Mouse (Mus musculus) midbrain, embryonic 10.5 days (tissue): ENCODE data around the gene Ccr4. TPM values are rescaled to one million over a fixed set of nuclear protein-coding genes. Genes with fewer than 3 reads are reported as not detected.
A peak's percentile ranks its signal among the peaks of the same experiment; 100 is the strongest.

ENCODE experiments used
- DNase-seq: peaks from one replicate; pipeline ENCODE4 v3.0.0-alpha.2; 2017; ENCODE audit warnings: low spot score
- H3K27ac ChIP-seq: fragments of 300-500 bp; sonication (generic); replicated peaks from 2 replicates; pipeline ENCODE4 v1.5.1; 2016; ENCODE audit warnings: mild to moderate bottlenecking
- H3K27me3 ChIP-seq: fragments of 300-500 bp; sonication (generic); 2 replicates; pipeline ENCODE4 v1.6.1; 2016; ENCODE audit warnings: low read depth, mild to moderate bottlenecking; ENCODE audit not compliant: poor library complexity, severe bottlenecking
- H3K36me3 ChIP-seq: fragments of 300-500 bp; sonication (generic); 2 replicates; pipeline ENCODE4 v1.6.1; 2016; ENCODE audit warnings: mild to moderate bottlenecking, moderate library complexity
- H3K4me1 ChIP-seq: fragments of 300-500 bp; sonication (generic); 2 replicates; pipeline ENCODE4 v1.6.1; 2016
- H3K4me3 ChIP-seq: fragments of 300-500 bp; sonication (generic); 2 replicates; pipeline ENCODE4 v1.5.1; 2016; ENCODE audit warnings: mild to moderate bottlenecking, moderate library complexity
- H3K9me3 ChIP-seq: fragments of 300-500 bp; sonication (generic); replicated peaks from 2 replicates; pipeline ENCODE4 v1.6.1; 2016; ENCODE audit warnings: mild to moderate bottlenecking
- WGBS: fragments of 180-500 bp; shearing (Covaris S2); methylation state at CpG from one replicate; pipeline ENCODE4 v1.1.7; 2016; 5-methylcytosine and 5-hydroxymethylcytosine counted together
- polyA plus RNA-seq: library from polyadenylated mRNA; unstranded; fragments of >200 nt; fragmentation: Nextera tagmentation; extraction: Ambion mirVana; gene quantifications from 2 replicates; pipeline ENCODE4 v1.2.1, GENCODE M21; 2016

Gene Ccr4
- polyA plus RNA-seq, result not detected in 2 replicates

DNA sequence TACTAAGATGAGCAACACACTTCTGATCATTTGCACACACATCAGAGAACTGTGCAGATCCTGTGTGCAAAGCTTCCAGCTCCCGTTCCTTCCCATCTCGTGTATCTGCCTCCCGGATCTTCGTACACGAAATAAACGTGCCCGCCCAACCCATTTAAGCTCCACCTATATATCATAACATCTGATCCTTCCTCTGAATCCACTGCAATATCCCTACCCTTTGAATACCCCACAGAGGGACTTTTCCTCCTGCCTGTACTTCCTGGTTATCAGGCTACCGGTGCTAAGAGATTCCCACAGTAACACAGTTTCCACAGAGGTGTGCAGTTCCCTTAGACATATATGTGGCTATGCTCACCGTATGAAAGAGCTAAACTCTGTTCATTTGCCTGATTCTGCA lies at the start of gene Ccr4:
Ccr4 (minus strand) TSS at position 101 of the 400 bp plus-strand sequence.
- Histone ChIP-seq H3K27me3 (no peaks in the 10 kb centered on the region), H3K4me1 (no peaks in the 10 kb centered on the region), H3K4me3 (no peak within 1 kb of the TSS), H3K9me3 (peaks cover 16% of the 10 kb centered on the region), H3K27ac (no peak within 1 kb of the TSS), H3K36me3 (peaks cover 49% of the 10 kb centered on the region)
- no peak for DNase-seq
- WGBS, result 92% methylated on average over 9 of the region's 9 CpGs

DNA sequence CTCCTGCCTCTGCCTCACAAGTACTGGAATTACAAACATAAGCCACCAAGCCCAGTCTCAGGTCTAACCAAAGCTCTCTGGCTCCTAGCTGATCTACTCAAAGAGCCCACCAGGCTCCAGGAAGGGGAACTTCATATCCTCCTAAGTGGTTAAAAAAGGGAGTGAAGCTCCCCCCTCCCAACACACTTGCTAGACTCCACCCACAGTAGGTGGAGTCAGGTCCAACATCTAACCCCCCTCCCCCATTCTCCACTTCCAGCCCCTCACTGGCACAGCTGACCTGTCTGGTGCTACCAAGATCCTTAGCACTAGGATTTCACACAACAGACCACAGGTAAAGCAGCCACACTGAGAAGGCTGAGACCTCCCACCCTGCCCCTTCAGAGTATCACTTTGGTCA lies 49.1 kb upstream of the Ccr4 start:
- Histone ChIP-seq H3K27ac (no peak overlapping the region), H3K36me3 (peaks cover 25% of the 10 kb centered on the region), H3K9me3 (no peaks in the 10 kb centered on the region), H3K4me3 (no peak overlapping the region), H3K4me1 (peaks cover 79% of the 10 kb centered on the region), H3K27me3 (no peaks in the 10 kb centered on the region)
- no peak for DNase-seq

DNA sequence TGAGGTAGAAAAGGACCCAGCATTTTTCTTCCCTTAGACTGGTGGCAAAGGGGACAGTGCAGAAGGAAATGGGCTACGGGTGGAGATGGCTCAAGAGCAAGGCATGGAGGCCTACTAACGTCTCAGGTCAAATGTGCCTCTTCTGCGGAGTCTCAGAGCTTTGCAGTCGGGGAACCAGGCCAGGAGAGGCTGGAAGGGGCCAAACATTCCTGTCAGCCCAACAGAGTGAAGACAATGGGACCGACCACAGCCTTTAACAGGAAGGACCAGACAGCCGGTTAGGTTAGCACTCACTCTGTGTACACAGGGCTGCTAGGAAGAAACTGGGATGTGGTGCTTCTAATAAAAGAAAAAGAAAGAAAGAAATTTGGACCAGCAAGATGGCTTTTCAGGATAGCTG lies 45.3 kb upstream of the Ccr4 start:
- 8% methylated on average over 6 of the region's 6 CpGs for WGBS
- no peaks in the 10 kb centered on the region for H3K9me3 ChIP-seq
- peaks cover 80% of the 10 kb centered on the region for H3K4me1 ChIP-seq
- no peak for DNase-seq
- H3K27me3 ChIP-seq, result no peaks in the 10 kb centered on the region
- peaks cover 19% of the 10 kb centered on the region for H3K36me3 ChIP-seq
- H3K27ac ChIP-seq, result peak overlapping the region; percentile 79
- H3K4me3 ChIP-seq, result no peak overlapping the region

DNA sequence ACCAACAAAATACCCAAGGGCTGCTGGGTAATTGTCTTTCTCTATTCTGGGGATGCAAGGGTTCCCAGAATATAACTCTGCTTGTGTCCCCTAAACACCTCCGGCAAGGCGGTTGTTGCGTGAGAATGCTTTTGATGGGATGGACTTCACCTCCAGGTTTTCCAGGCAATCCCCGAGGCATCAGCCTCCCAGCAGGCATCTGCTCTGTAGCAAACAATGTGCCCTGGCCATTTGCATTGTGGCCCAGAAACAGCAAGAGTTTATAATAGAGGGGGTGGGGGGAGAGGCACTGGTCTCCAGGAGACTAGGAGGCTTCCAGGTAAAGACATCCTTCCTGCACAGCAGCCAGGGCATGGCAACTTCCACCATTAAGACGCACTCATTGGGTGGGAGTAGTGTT lies 44.4 kb upstream of the Ccr4 start:
- peak; percentile 66 for DNase-seq
- H3K9me3 ChIP-seq, result no peaks in the 10 kb centered on the region
- peaks cover 80% of the 10 kb centered on the region for H3K4me1 ChIP-seq
- 13% methylated on average over 5 of the region's 5 CpGs for WGBS
- peaks cover 14% of the 10 kb centered on the region for H3K36me3 ChIP-seq
- no peaks in the 10 kb centered on the region for H3K27me3 ChIP-seq
- H3K4me3 ChIP-seq, result peak overlapping the region; percentile 18
- peak overlapping the region; percentile 79 for H3K27ac ChIP-seq

DNA sequence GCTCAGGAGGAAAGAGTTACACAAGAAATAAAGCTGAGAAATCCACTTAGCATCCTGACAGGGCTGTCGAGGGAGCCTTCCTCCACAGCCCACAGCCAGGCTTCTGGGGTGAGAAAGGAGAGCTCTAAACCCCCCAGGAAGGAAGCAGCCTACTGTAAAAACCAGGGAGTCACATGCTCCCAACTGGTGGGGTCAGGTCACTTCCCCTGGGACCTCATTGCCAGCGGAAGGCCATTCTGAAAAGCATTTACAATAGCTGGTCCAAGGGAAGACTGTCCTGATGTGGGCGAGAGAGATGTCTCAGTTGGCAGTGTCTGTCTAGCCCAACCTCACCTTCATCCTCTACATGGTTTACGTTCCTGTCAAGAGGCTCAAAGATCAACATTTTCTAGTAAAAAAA lies 43.8 kb upstream of the Ccr4 start:
- 28% methylated on average over 4 of the region's 4 CpGs for WGBS
- Histone ChIP-seq H3K27ac (peak overlapping the region; percentile 79), H3K36me3 (peaks cover 14% of the 10 kb centered on the region), H3K27me3 (no peaks in the 10 kb centered on the region), H3K4me3 (peak overlapping the region; percentile 18; the same call in 1 of the 2 replicates), H3K9me3 (no peaks in the 10 kb centered on the region), H3K4me1 (peaks cover 81% of the 10 kb centered on the region)
- DNase-seq, result no peak

DNA sequence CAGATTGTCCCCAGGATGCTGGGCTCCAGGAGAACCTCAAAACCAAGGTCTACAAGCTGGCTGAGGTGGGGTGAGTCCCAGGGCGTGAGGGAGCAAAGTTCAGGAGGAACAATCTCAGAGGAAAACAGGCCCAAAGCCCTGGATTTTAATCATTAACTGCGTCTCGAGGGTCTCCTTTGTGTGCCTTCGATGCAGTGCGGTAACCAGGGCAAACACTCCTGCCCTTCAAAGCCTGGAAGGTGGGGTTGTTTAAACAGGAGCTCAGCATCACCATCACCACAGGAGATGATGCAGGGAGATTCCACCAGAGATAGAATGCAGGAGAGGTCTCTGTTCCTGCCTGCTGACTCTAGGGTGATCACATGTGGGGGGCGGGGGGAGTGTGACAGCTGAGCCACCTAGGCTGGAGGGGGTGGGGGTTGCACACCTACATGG lies 42.9 kb upstream of the Ccr4 start:
- DNase-seq, result no peak
- Histone ChIP-seq H3K4me1 (peaks cover 88% of the 10 kb centered on the region), H3K27ac (peak overlapping the region; percentile 79), H3K4me3 (0 out of 2 replicates have a peak overlapping the region, but pooled peaks have one; percentile 9), H3K36me3 (peaks cover 11% of the 10 kb centered on the region), H3K9me3 (no peaks in the 10 kb centered on the region), H3K27me3 (no peaks in the 10 kb centered on the region)
- 20% methylated on average over 6 of the region's 6 CpGs for WGBS

DNA sequence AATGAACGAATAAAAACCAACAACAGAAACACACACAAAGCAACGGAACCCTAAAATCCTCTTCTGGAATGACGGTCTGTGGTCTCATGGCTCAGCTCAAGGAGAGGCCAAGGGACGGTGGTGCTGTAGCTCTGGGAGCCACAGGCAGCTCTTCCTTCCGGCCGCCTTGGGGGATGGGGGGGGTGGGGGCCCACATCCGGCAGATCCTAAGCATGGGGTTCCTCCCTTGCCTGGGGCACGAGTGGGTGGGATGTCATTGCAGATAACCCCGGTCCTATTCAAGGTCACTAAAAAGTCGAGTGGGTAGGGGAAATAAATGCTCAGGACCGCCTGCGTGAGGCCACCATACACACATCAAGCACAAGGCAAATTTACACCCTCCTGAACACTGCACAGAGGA lies 42.0 kb upstream of the Ccr4 start:
- Histone ChIP-seq H3K27me3 (no peaks in the 10 kb centered on the region), H3K4me3 (no peak overlapping the region), H3K9me3 (no peaks in the 10 kb centered on the region), H3K4me1 (peaks cover 91% of the 10 kb centered on the region), H3K36me3 (peaks cover 5% of the 10 kb centered on the region; the same call in 1 of the 2 replicates), H3K27ac (peak overlapping the region; percentile 79)
- WGBS, result 72% methylated on average over 12 of the region's 12 CpGs
- no peak for DNase-seq

DNA sequence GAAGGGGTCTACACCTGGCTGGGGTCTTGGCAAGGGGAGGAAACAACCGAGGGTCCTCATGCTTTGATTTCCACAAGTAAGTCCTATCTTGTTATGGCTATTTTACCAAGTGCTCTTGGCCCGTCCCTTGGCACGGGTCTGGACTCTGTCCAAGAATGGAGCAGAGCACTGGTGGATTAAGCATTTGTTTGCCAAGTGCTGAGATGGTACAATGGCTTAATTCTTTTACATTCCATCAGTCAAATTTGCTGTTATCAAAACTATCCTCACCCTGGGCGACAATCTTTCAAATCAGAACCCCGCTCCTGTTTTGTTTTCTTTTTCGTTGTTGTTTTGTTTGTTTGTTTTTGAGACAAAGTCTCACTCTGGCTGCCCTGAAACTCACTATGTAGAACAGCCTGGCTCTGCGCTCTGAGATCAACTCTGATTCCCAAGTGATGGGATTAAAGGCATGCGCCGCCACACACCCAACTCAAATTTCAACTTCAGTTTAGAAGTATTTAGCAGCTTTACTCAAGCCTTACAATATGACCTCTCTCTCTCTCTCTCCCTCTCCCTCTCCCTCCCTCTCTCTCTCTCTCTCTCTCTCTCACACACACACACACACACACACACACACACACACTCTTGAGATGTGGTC lies 40.2 kb upstream of the Ccr4 start:
- Histone ChIP-seq H3K4me1 (peaks cover 87% of the 10 kb centered on the region), H3K4me3 (no peak overlapping the region), H3K36me3 (peaks cover 6% of the 10 kb centered on the region; the same call in 1 of the 2 replicates), H3K9me3 (no peaks in the 10 kb centered on the region), H3K27me3 (no peaks in the 10 kb centered on the region), H3K27ac (peak overlapping the region; percentile 61)
- DNase-seq, result no peak
- 39% methylated on average over 9 of the region's 9 CpGs for WGBS

DNA sequence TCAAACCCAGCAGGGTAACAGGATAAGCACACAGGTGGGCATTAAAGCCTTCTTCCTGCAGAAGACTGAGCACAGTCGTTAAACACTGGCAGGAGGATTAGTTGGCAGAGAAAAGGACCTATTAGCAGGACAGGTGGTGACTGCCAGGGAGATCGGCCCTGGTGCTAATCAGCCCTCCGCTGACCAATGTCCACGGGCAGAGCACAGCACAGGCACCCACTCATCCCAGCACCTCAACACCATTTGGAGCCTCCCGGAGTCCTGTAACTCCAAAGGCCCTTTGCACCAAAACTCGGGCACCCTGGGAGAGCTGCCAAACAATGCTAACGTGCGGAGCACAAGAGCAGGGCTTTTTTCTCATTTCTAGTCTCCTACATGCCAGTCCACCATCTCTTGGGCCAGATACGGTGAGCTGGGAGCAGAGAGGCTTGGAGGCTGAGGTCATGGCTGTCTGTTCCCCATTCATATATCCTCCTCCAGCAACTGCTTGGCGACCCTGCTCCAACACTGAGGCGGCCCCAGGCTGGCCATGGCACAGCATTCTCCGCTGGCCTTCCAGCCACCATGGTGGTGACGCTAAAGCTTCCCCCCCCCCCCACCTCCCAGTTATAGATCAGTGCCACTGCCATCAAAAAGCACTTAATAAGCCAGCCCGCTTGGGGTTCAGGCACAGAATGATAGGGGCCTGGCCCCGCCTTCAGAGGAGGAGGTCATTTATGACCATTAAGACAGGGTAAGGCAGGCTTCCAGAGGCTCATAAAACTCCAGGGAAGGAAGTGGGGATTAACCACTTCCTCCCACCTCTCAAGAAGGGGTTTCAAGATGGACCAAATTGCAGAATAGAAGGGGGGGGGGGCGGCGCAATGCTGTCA lies 39.4 kb upstream of the Ccr4 start:
- 77% methylated on average over 17 of the region's 17 CpGs for WGBS

DNA sequence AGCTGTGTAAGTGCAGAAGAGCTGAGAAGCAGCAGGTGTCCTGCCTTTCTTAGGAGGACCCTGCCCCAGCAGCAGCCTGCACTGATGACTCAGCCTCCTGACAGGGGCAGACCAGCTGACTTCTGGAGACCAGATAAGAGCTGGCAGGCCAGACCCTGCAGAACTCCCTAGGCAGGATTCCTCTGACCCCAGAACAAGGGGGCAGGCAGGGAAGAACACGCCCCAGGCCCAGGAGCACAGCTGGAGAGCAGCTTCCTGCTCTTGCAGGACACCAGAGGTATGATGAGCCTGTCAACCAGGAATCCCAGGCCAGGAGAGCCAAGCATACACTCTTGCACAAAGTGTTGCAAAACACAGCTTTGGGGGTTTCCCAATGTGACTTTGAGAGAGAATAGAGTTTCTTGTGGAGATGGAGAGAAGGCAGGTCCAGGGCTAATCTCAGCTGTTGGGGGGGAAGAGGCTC lies 36.6 kb upstream of the Ccr4 start:
- WGBS, result 23% methylated on average over 1 of the region's 1 CpGs
- peaks cover 83% of the 10 kb centered on the region for H3K4me1 ChIP-seq
- H3K27me3 ChIP-seq, result no peaks in the 10 kb centered on the region
- H3K27ac ChIP-seq, result peak overlapping the region; percentile 52
- peak; percentile 22 for DNase-seq
- H3K9me3 ChIP-seq, result no peaks in the 10 kb centered on the region
- no peak overlapping the region for H3K4me3 ChIP-seq
- peaks cover 6% of the 10 kb centered on the region; the same call in 1 of the 2 replicates for H3K36me3 ChIP-seq

More for the DNA sequence above, 39.4 kb upstream of the Ccr4 start:
- Histone ChIP-seq H3K9me3 (no peaks in the 10 kb centered on the region), H3K4me1 (peaks cover 83% of the 10 kb centered on the region), H3K4me3 (no peak overlapping the region), H3K27ac (peak overlapping the region; percentile 61), H3K36me3 (peaks cover 6% of the 10 kb centered on the region; the same call in 1 of the 2 replicates), H3K27me3 (no peaks in the 10 kb centered on the region)
- DNase-seq, result no peak

DNA sequence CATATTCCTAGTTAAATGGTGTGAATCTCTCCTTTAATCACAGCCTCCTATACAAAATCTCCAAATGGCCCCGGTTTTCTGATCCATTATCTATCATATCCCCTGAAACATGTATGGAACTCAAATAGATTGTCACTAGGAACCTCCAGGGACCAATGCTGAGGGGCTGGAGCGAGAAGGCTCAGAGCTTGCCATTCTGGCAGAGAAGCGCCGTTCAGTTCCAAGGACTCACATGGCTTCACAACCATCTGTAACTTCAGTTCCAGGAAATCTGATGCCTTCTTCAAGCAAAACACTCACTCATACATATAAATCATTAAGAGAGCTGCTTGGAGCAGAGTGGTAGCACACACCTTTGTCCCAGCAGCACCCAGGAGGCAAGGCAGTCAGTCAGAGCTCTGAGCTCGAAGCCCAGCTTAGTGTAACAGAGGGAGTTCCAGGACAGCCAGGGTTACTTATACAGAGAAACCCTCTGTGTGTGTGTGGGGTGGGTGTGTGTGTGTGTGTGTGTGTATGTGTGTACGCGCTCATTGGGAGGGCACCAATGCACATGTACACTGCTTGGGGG lies 34.4 kb upstream of the Ccr4 start:
- 79% methylated on average over 7 of the region's 7 CpGs for WGBS
- Histone ChIP-seq H3K4me3 (no peak overlapping the region), H3K9me3 (no peaks in the 10 kb centered on the region)

DNA sequence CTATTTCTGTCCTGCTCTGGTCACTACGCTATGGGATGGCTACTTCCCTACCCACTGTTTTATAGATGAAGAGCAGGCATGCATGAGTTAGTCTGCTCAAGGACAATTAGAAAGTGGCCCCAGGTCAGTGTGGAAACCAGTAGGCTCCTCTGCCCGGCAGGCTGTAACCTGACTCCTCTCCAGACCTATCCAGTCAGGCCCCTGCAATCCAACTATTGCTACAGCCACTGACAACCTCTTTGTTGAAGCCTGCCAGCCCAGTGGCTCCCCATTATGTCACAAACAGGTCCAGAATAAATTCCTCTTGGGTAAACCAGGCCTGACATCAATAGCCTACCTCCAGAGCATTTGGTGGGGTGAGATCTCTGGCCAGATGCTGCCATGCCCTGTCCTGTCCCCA lies 31.9 kb upstream of the Ccr4 start:
- Histone ChIP-seq H3K36me3 (peaks cover 6% of the 10 kb centered on the region; the same call in 1 of the 2 replicates), H3K9me3 (no peaks in the 10 kb centered on the region), H3K27me3 (no peaks in the 10 kb centered on the region), H3K4me3 (peak overlapping the region; percentile 35), H3K27ac (peak overlapping the region; percentile 87), H3K4me1 (peaks cover 83% of the 10 kb centered on the region)
- 9% methylated on average over 2 of the region's 2 CpGs for WGBS
- DNase-seq, result peak; percentile 70

More for the DNA sequence above, 34.4 kb upstream of the Ccr4 start:
- Histone ChIP-seq H3K27me3 (no peaks in the 10 kb centered on the region), H3K36me3 (peaks cover 6% of the 10 kb centered on the region; the same call in 1 of the 2 replicates), H3K27ac (peak overlapping the region; percentile 55), H3K4me1 (peaks cover 83% of the 10 kb centered on the region)
- no peak for DNase-seq
